Mouse (Mus musculus) heart, embryonic 16.5 days (tissue): ENCODE data around the gene Rbbp8nl. TPM values are rescaled to one million over a fixed set of nuclear protein-coding genes. Genes with fewer than 3 reads are reported as not detected.

Experiments used
- ATAC-seq: fragments of 200-750 bp; cut with Nextera tagmentation; replicated peaks from 2 replicates; pipeline ENCODE4 v1.8.0; 2017; ENCODE audit warnings: moderate number of reproducible peaks; ENCODE audit not compliant: insufficient read depth, low FRiP score; ENCODE audit errors: extremely low read depth
- H3K27ac ChIP-seq: fragments of 300-500 bp; sonication (generic); 2 replicates; pipeline ENCODE4 v1.5.1; 2014; ENCODE audit warnings: mild to moderate bottlenecking, low read length, control low read depth, moderate library complexity
- H3K27me3 ChIP-seq: fragments of 300-500 bp; sonication (generic); 2 replicates; pipeline ENCODE4 v1.6.1; 2014; ENCODE audit warnings: low read length, mixed read lengths; ENCODE audit not compliant: control insufficient read depth, insufficient read depth
- H3K36me3 ChIP-seq: fragments of 300-500 bp; sonication (generic); 2 replicates; pipeline ENCODE4 v1.6.1; 2014; ENCODE audit not compliant: control insufficient read depth, insufficient read depth
- H3K4me1 ChIP-seq: fragments of 300-500 bp; sonication (generic); 2 replicates; pipeline ENCODE4 v1.6.1; 2014; ENCODE audit warnings: low read length, mixed read lengths; ENCODE audit not compliant: control insufficient read depth, insufficient read depth
- H3K4me2 ChIP-seq: fragments of 300-500 bp; sonication (generic); 2 replicates; pipeline ENCODE4 v1.6.1; 2014; ENCODE audit warnings: low read depth, mild to moderate bottlenecking, control low read depth, low read length
- H3K4me3 ChIP-seq: fragments of 300-500 bp; sonication (generic); 2 replicates; pipeline ENCODE4 v1.5.1; 2014; ENCODE audit warnings: mild to moderate bottlenecking, control low read depth, low read length
- H3K9ac ChIP-seq: fragments of 300-500 bp; sonication (generic); 2 replicates; pipeline ENCODE4 v1.6.1; 2014; ENCODE audit warnings: low read length, control low read depth
- H3K9me3 ChIP-seq: fragments of 300-500 bp; sonication (generic); replicated peaks from 2 replicates; pipeline ENCODE4 v1.6.1; 2016; ENCODE audit warnings: low read length; ENCODE audit not compliant: control insufficient read depth
- WGBS: fragments of 180-500 bp; shearing (Covaris S2); extraction: QIAGEN DNeasy Blood & Tissue Kit; methylation state at CpG from one replicate; pipeline ENCODE4 v1.1.7; 2014; 5-methylcytosine and 5-hydroxymethylcytosine counted together
- polyA plus RNA-seq: library from polyadenylated mRNA; unstranded; fragments of >200 nt; fragmentation: Nextera tagmentation; extraction: Ambion mirVana; gene quantifications from 2 replicates; pipeline ENCODE4 v1.2.1, GENCODE M21; 2015

Gene Rbbp8nl
- polyA plus RNA-seq, 1 experiment from 2014 or later, result 0.05 TPM

DNA sequence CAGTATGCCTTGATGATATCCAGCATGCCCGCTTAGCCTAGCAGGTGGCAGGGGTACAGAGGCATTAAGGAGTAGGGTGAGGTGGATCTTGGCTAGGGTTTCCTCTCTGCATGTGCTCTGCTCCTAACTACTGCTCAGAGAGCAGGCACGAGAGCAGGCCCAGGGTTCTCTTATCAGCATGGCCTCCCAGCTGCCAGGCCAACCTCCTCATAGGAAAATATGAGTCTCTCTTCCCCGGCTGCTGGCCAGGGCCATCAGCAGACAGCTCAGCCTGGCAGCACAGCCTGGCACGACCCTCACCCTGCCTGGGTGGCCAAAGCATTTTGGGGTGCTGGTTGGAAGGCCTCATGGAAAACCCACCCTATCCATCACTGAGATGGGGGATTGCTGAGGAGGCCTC is 21.5 kb upstream of the Rbbp8nl start:
- peak; percentile 63 for ATAC-seq
- H3K27ac ChIP-seq, result peak overlapping the region; percentile 35; the same call in 1 of the 2 replicates
- H3K4me1 ChIP-seq, result peaks cover 11% of the 10 kb centered on the region

DNA sequence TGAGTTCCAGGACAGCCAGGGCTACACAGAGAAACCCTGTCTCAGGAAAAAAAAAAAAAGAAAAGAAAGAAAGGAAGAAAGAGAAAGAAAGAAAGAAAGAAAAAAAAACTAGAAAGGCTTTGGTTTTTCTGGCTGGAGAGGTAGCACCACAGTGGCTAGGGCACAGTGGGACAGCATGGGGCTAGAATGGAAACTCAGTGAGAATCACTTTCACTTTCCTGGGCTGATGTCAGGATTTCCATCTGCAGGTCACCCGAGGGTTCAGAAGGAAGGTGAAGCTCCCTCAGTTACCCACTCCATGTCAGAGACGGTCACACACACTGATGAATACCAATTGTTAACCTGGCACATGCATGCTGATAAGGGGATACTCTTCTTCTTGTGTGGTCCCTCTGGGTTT is 18.0 kb upstream of the Rbbp8nl start:
- Histone ChIP-seq H3K36me3 (no peaks in the 10 kb centered on the region), H3K27me3 (no peaks in the 10 kb centered on the region), H3K4me3 (no peak overlapping the region), H3K4me1 (peaks cover 11% of the 10 kb centered on the region), H3K9me3 (no peaks in the 10 kb centered on the region), H3K9ac (no peak overlapping the region), H3K4me2 (no peak overlapping the region), H3K27ac (no peak overlapping the region)
- 41% methylated on average over 2 of the region's 2 CpGs for WGBS
- no peak for ATAC-seq

More for the DNA sequence above, 21.5 kb upstream of the Rbbp8nl start:
- H3K4me2 ChIP-seq, result no peak overlapping the region
- no peaks in the 10 kb centered on the region for H3K9me3 ChIP-seq
- no peak overlapping the region; the same call in 1 of the 2 replicates for H3K9ac ChIP-seq
- no peaks in the 10 kb centered on the region for H3K27me3 ChIP-seq
- H3K36me3 ChIP-seq, result no peaks in the 10 kb centered on the region
- 31% methylated on average over 4 of the region's 4 CpGs for WGBS
- no peak overlapping the region for H3K4me3 ChIP-seq

DNA sequence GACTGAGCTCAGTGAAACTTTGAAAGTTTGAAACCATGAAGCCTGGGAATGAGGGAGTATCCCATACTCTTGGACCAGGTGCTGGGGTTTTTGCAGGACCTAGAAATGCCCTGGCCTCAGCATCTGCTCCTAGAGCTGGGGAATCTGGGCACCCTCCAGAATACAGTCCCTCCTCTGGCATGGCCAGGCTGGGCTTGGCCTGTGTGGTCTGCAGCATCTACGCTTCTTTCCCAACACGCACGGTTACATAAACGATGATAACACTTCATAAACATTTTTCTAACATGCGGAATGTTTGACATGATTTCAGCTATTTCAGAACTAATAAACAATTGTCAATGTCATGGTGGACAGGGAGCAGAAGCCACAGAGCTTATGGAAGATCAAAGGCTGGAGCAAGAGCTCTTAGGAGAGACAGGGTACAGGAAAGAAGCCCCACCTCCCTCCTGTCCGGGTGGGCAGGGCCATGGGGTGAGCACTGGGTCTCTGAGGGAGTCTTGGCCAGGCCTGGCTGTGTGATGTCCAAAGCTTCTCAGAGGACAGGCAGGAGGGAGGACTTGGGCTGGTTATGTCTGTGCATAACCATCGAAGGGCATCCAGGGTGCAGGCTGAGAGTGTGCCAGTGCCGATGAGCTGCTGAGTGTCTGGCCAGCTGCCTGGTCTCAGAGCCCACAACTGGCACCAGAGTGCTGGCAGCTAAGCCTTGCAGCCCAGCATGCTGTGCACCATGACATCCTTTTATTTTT is 16.9 kb upstream of the Rbbp8nl start:
- peaks cover 10% of the 10 kb centered on the region for H3K4me1 ChIP-seq
- H3K9me3 ChIP-seq, result peaks cover 8% of the 10 kb centered on the region
- WGBS, result 64% methylated on average over 8 of the region's 8 CpGs
- 0 out of 2 replicates have a peak, but pooled peaks have one; percentile 19 for ATAC-seq
- H3K4me3 ChIP-seq, result no peak overlapping the region
- H3K27ac ChIP-seq, result no peak overlapping the region
- no peaks in the 10 kb centered on the region for H3K36me3 ChIP-seq
- H3K4me2 ChIP-seq, result no peak overlapping the region
- no peak overlapping the region for H3K9ac ChIP-seq
- no peaks in the 10 kb centered on the region for H3K27me3 ChIP-seq

DNA sequence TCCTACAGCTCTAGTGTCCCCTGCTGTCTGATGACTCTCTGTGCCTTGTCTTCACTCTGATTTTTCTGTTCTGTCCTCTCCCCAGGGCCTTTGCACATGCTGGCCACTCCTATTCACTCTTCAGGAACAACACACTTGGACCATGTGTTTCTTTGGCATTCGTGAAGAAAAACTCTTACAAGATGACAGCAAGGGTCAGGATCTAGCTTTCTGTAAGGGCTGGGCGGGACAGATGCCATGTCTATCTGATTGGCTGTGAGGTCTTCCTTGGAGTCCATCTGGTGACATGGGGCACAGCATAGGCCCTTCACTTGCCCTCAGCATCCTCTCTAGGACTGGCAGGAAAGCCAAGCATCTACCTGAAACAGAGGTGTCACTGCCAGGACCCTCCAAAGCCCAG is 16.3 kb upstream of the Rbbp8nl start:
- Histone ChIP-seq H3K4me1 (peaks cover 4% of the 10 kb centered on the region), H3K9ac (no peak overlapping the region), H3K4me2 (no peak overlapping the region), H3K9me3 (peaks cover 9% of the 10 kb centered on the region), H3K4me3 (no peak overlapping the region), H3K27me3 (no peaks in the 10 kb centered on the region), H3K36me3 (no peaks in the 10 kb centered on the region), H3K27ac (no peak overlapping the region)
- no peak for ATAC-seq
- WGBS, result 70% methylated on average over 2 of the region's 2 CpGs

DNA sequence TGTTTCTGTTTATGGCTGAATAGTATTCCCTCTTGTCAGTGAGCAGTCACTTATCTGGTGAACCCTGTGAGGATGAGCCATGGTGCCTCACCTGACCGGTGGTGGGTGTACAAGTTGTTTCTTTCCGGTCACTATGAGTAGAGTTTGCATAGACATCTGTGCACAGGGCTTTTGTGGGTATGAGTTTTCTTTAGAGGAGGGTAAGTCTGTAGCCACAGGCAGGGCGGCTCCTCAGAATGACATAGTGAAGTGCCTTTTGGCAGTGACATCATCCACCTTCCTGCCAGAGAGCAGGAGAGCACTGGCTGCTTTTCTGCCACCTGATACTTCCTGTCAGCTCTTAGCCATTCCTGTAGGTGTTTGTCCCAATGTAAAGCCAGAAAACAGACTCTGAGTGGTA is 15.8 kb upstream of the Rbbp8nl start:
- no peaks in the 10 kb centered on the region for H3K27me3 ChIP-seq
- no peak overlapping the region for H3K27ac ChIP-seq
- no peak for ATAC-seq
- H3K36me3 ChIP-seq, result no peaks in the 10 kb centered on the region
- H3K9me3 ChIP-seq, result peaks cover 9% of the 10 kb centered on the region
- H3K9ac ChIP-seq, result no peak overlapping the region
- H3K4me1 ChIP-seq, result no peaks in the 10 kb centered on the region; the same call in 1 of the 2 replicates
- no peak overlapping the region for H3K4me2 ChIP-seq
- H3K4me3 ChIP-seq, result no peak overlapping the region
- 74% methylated on average over 3 of the region's 3 CpGs for WGBS

DNA sequence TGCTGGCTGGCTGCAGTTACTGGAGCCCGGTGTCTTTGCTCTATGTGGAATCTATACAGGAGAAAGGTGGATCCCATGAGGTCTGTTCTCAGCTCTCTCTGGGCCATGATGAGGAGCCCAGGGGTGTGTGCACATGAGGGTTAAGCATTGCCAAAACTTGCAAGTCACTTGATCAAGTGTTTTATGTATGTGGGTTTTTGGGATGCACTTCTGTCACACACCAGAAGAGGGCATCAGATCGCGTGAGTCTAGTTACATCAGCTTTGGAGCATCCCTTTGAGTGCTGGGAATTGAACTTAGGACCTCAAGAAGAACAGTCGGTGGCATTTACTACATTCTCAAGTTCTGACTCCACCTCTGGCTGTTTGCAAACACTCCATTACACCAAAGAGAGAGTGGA is 14.9 kb upstream of the Rbbp8nl start:
- Histone ChIP-seq H3K9ac (no peak overlapping the region), H3K27ac (no peak overlapping the region), H3K4me1 (no peaks in the 10 kb centered on the region; the same call in 1 of the 2 replicates), H3K4me3 (no peak overlapping the region), H3K4me2 (no peak overlapping the region), H3K36me3 (no peaks in the 10 kb centered on the region), H3K9me3 (peaks cover 9% of the 10 kb centered on the region), H3K27me3 (no peaks in the 10 kb centered on the region)
- ATAC-seq, result no peak
- 55% methylated on average over 4 of the region's 4 CpGs for WGBS

DNA sequence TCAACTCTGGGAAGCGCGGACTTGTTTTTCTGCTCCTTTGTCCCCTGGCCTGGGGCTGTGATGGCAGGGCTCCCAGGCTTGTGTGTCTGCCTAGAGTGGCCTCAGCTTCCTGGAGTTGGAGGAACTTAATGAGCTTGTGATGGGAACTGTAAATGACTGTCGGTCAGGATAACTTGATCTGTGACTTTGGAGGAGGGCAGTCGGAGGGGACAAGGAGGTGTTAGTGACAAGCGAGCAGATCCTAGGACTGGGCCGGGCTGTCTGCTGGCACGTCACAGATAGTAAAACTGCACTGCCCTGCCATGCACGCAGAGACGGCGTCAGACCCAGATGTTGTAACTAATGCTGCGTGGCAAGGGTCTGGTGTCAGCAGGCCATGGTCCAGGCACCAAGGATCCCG is 13.8 kb upstream of the Rbbp8nl start:
- Histone ChIP-seq H3K4me3 (no peak overlapping the region), H3K9ac (no peak overlapping the region), H3K27me3 (no peaks in the 10 kb centered on the region), H3K9me3 (peaks cover 9% of the 10 kb centered on the region), H3K36me3 (no peaks in the 10 kb centered on the region), H3K4me2 (no peak overlapping the region), H3K4me1 (no peaks in the 10 kb centered on the region; the same call in 1 of the 2 replicates), H3K27ac (no peak overlapping the region)
- 55% methylated on average over 12 of the region's 12 CpGs for WGBS
- ATAC-seq, result no peak

DNA sequence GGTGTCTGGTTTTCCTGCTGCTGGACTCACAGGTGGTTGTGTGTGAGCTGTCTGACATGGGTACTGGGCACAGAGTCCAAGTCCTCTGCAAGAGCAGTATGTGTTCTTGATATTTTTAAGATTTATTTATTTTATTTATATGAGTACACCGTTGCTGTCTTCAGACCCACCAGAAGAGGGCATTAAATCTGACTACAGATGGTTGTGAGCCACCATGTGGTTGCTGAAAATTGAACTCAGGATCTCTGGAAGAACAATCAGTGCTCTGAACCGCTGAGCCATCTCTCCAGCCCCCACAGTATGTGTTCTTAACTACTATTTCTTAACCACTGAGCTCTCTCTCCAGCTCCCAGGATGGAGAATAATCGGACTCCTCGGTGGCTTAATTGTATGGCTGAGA is 12.5 kb upstream of the Rbbp8nl start:
- WGBS, result 81% methylated on average over 4 of the region's 4 CpGs
- Histone ChIP-seq H3K9me3 (peaks cover 9% of the 10 kb centered on the region), H3K4me2 (no peak overlapping the region), H3K9ac (no peak overlapping the region), H3K4me3 (no peak overlapping the region), H3K27me3 (no peaks in the 10 kb centered on the region), H3K27ac (no peak overlapping the region), H3K4me1 (no peaks in the 10 kb centered on the region), H3K36me3 (no peaks in the 10 kb centered on the region)
- no peak for ATAC-seq

DNA sequence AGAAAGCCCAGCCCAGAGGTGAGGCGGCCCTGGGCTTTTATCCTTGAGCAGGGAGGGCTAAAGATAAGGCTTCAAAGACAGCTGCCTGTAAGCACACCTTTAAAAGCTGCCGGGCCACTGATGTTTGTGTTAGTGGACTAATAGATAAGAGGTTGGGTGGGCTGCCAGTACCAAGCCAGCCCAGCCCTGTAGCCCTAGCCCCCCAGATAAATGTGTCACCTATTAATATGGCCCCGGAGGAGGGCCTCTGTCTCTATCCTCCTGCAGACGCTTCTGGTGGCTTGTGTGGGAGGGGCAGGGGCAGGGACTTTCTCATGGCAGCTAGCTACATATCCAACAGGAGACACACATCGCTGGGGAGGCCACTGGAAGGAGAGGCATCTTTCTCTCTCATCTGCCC is 11.1 kb upstream of the Rbbp8nl start:
- H3K36me3 ChIP-seq, result no peaks in the 10 kb centered on the region
- H3K4me2 ChIP-seq, result no peak overlapping the region
- H3K9ac ChIP-seq, result no peak overlapping the region
- H3K27me3 ChIP-seq, result no peaks in the 10 kb centered on the region
- no peak for ATAC-seq
- peaks cover 9% of the 10 kb centered on the region for H3K9me3 ChIP-seq
- WGBS, result 25% methylated on average over 5 of the region's 5 CpGs
- H3K4me3 ChIP-seq, result no peak overlapping the region
- H3K4me1 ChIP-seq, result no peaks in the 10 kb centered on the region
- H3K27ac ChIP-seq, result no peak overlapping the region
